Mouse (Mus musculus) E14TG2a.4 (cell line): Measurements from ENCODE around the gene Rab3gap1.

Source experiments
- CTCF ChIP-seq: conservative IDR thresholded peaks from 2 replicates; pipeline ENCODE4 v1.5.1; 2014; ENCODE audit warnings: low read length
- POU5F1 ChIP-seq: IDR thresholded peaks from 2 replicates; pipeline ENCODE4 v1.6.1; 2014; ENCODE audit warnings: low read length, borderline replicate concordance

DNA sequence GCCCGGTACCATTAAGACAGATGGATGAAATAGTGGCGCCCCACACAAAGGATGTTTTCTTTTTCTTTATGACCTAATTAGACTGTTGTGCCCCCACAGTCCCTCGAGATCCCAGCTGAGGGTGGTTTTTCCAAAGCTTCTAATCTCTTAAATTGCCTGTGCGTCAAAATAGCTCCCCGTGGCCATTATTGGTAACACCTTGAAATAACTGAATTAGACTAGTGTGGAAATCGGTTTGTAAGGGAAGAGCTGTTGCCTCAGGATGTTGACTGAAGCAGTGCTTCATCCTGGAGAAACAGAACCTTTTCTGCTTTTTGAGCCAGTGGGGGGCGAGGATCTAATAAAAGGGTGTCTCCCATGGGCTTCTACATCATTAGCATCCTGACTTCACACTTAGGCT is 4.8 kb upstream of the Rab3gap1 start:
- no peak for TF ChIP-seq CTCF
- TF ChIP-seq POU5F1: no peak
